Mouse (Mus musculus) forebrain, embryonic 12.5 days (tissue): ENCODE measurements around the gene Msi2. TPM values are rescaled to one million over a fixed set of nuclear protein-coding genes. Genes with fewer than 3 reads are reported as not detected.

Source experiments
- ATAC-seq: fragments of 200-750 bp; cut with Nextera tagmentation; 2 replicates; pipeline ENCODE4 v1.8.0; 2017; ENCODE audit warnings: moderate TSS enrichment; ENCODE audit not compliant: low FRiP score
- H3K27ac ChIP-seq: fragments of 300-500 bp; sonication (generic); 2 replicates; pipeline ENCODE4 v1.5.1; 2016; ENCODE audit warnings: mild to moderate bottlenecking
- H3K27me3 ChIP-seq: fragments of 300-500 bp; sonication (generic); 2 replicates; pipeline ENCODE4 v1.6.1; 2016; ENCODE audit warnings: mild to moderate bottlenecking
- H3K36me3 ChIP-seq: fragments of 300-500 bp; sonication (generic); replicated peaks from 2 replicates; pipeline ENCODE4 v1.6.1; 2016; ENCODE audit warnings: mild to moderate bottlenecking
- H3K4me1 ChIP-seq: fragments of 300-500 bp; sonication (generic); 2 replicates; pipeline ENCODE4 v1.6.1; 2016
- H3K4me2 ChIP-seq: fragments of 300-500 bp; sonication (generic); 2 replicates; pipeline ENCODE4 v1.6.1; 2016; ENCODE audit warnings: mild to moderate bottlenecking, moderate library complexity
- H3K4me3 ChIP-seq: fragments of 300-500 bp; sonication (generic); replicated peaks from 2 replicates; pipeline ENCODE4 v1.5.1; 2016; ENCODE audit warnings: mild to moderate bottlenecking
- H3K9ac ChIP-seq: fragments of 300-500 bp; sonication (generic); 2 replicates; pipeline ENCODE4 v1.6.1; 2016; ENCODE audit warnings: mild to moderate bottlenecking
- H3K9me3 ChIP-seq: fragments of 300-500 bp; sonication (generic); 2 replicates; pipeline ENCODE4 v1.6.1; 2016
- WGBS: fragments of 180-500 bp; shearing (Covaris S2); methylation state at CpG from one replicate; pipeline ENCODE4 v1.1.7; 2016; 5-methylcytosine and 5-hydroxymethylcytosine counted together
- polyA plus RNA-seq: library from polyadenylated mRNA; unstranded; fragments of >200 nt; fragmentation: Nextera tagmentation; extraction: Ambion mirVana; gene quantifications from 2 replicates; pipeline ENCODE4 v1.2.1, GENCODE M21; 2016

The Msi2 gene
- polyA plus RNA-seq, 1 experiment from 2014 or later, result 35.8 TPM

DNA sequence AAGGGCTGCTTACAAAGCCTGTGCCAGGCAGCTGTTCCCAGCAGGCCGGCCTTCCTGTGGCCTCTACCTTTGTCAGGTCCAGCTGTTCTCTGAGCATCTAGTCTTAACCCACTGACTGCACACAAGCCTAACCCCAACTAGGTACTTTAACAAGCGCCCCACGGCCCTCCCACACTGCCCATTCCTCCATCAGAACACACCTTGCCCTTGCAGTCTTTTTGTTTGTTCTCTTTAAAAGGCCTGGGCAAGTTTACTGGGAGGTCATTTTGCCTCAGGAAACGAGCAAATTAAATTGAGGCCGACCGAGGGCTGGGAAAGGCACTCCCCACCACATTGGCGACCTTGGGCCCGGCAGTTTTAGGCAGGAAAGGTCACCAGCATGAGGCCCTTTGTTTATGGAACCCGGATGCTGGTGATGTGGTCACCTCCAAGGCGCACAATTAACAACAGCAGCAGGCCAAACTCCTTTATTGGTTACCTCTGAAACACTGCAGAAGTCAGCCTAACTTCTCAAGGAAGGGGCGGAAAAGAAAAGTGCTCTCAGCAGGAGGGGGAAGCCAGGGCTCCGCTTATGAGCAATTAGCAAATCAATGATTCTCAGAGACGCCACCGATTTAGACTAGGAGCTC, 28.4 kb downstream of the Msi2 start:
- Histone ChIP-seq H3K27me3 (no peaks in the 10 kb centered on the region), H3K9ac (peak overlapping the region; percentile 25; the same call in 1 of the 2 replicates), H3K27ac (peak overlapping the region; percentile 61), H3K4me1 (peaks cover 85% of the 10 kb centered on the region), H3K36me3 (peaks cover 43% of the 10 kb centered on the region), H3K4me3 (no peak overlapping the region), H3K9me3 (no peaks in the 10 kb centered on the region), H3K4me2 (peak overlapping the region; percentile 30)
- WGBS, result 7% methylated on average over 14 of the region's 14 CpGs
- ATAC-seq, result no peak

DNA sequence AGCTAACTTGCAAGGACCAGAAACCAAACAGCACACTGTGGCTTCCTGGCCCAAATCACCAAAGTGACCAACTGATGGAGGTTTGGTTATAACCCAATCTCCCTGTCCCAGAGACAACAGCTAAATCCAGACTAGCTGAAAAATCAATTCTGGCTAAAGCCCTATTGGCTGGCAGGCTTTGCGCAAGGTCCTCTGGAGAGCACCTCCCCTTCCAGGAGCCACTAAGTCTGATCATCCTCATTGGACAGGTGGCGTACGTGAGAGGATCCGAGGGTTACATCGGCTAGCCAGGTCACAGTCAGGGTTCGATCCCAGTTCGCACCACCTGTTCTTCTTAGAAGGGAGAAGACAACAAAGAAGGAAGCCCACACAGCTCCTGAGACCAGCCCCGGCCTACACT, 29.7 kb downstream of the Msi2 start:
- no peak overlapping the region for H3K4me3 ChIP-seq
- H3K9me3 ChIP-seq, result no peaks in the 10 kb centered on the region
- H3K4me1 ChIP-seq, result peaks cover 85% of the 10 kb centered on the region
- H3K27me3 ChIP-seq, result no peaks in the 10 kb centered on the region
- H3K9ac ChIP-seq, result no peak overlapping the region
- H3K4me2 ChIP-seq, result no peak overlapping the region
- WGBS, result 96% methylated on average over 8 of the region's 8 CpGs
- no peak for ATAC-seq
- no peak overlapping the region for H3K27ac ChIP-seq
- peaks cover 50% of the 10 kb centered on the region for H3K36me3 ChIP-seq

DNA sequence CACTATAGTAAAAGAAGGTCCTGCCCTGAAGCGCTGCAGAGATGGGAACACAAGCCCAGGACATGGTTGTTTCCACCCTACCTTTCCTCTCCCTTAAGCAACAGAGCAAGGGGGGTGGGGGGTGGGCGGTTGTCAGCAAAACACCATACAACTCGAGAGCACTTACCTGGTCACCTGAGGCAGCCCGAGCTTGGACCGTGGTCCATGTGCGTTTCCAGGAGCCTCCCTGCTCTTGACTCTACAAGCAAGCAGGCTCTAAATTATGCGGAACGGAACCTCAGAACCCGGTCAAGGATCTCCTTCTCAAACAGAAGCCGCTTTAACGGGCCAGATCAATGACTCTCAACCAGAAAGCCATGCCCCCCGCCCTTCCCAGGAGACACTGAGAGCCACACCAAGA, 30.6 kb downstream of the Msi2 start:
- no peaks in the 10 kb centered on the region for H3K27me3 ChIP-seq
- ATAC-seq, result no peak
- H3K9ac ChIP-seq, result no peak overlapping the region
- H3K36me3 ChIP-seq, result peaks cover 54% of the 10 kb centered on the region
- no peaks in the 10 kb centered on the region for H3K9me3 ChIP-seq
- WGBS, result 90% methylated on average over 12 of the region's 12 CpGs
- no peak overlapping the region for H3K4me2 ChIP-seq
- H3K27ac ChIP-seq, result no peak overlapping the region
- H3K4me1 ChIP-seq, result peaks cover 88% of the 10 kb centered on the region
- no peak overlapping the region for H3K4me3 ChIP-seq

DNA sequence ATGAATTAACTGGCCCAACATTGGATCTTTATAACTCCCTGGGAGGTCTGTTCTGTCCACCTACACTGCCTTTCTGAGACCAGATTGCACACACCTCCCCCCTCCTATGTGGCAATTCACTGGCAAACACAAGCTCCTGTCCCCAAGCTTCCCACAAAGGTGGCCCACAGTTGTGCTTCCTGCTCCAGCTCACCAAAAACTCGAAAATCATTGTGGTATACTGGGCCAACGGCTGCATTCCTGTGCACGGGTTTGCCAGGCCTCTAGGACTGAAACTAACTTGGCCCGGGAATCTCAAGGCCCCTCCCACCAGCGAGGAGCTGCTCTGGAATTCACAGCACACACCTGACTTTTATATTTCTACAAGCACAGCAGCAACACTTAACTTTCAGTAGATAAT, 31.3 kb downstream of the Msi2 start:
- H3K9ac ChIP-seq, result no peak overlapping the region
- no peak for ATAC-seq
- no peaks in the 10 kb centered on the region for H3K9me3 ChIP-seq
- H3K4me3 ChIP-seq, result no peak overlapping the region
- 88% methylated on average over 5 of the region's 5 CpGs for WGBS
- peaks cover 54% of the 10 kb centered on the region for H3K36me3 ChIP-seq
- no peak overlapping the region for H3K4me2 ChIP-seq
- peaks cover 89% of the 10 kb centered on the region for H3K4me1 ChIP-seq
- no peak overlapping the region for H3K27ac ChIP-seq
- H3K27me3 ChIP-seq, result no peaks in the 10 kb centered on the region

DNA sequence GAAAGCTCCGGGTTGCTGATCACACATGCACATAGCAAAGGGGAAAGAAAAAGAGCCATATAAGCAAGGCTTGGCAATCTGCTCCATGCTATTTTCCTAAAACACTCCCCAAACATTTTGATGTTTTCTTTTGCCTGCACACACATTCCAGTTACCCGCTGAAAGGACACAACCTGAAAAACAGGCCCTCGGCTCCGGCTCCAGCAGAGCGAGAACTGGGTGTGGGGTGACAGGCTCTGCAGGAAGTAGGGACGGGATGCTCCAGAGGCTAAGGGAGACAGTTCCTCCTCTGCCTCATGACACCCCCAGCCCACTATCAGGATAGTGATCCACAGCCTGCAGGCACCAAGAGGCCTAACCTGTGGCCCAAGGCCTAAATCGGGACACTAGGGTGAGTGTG, 32.3 kb downstream of the Msi2 start:
- Histone ChIP-seq H3K36me3 (peaks cover 54% of the 10 kb centered on the region), H3K4me3 (no peak overlapping the region), H3K27ac (0 out of 2 replicates have a peak overlapping the region, but pooled peaks have one; percentile 9), H3K4me2 (no peak overlapping the region), H3K9me3 (no peaks in the 10 kb centered on the region), H3K9ac (no peak overlapping the region), H3K27me3 (no peaks in the 10 kb centered on the region), H3K4me1 (peaks cover 89% of the 10 kb centered on the region)
- no peak for ATAC-seq
- 91% methylated on average over 7 of the region's 7 CpGs for WGBS

DNA sequence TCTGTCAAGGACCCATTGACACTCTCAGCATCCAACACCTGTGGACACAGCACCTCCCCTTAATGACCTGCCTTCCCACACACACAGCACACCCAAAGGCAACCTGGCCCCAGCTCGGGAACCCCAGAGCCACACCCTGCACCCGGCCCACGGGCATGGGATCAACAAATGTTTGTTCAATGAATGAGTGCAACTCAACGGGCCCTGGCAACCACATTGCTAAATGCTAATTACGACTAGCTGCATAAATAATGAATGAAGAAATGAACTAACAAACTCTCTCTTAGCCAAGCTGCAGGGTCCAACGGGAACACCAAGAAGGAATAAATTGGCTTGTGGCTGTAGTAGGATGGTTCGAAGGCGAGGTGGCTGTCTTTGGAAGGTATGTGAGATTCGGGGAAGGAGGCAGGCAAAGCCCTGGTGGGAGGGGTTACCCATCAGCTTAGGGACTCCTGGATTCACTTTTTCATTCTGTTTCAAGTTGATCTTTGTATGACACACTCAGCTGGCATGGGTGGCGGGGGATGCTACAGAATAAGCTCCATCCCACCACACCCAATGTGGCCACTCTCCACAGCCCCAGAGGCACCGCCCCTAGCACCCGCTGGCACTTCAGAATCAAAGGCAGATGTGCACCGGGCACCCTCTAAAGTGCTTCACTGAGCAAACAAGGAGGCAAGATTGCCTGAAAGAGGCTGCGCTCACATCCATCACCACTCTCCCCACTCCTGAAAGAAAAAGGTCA, 35.1 kb downstream of the Msi2 start:
- H3K9me3 ChIP-seq, result no peaks in the 10 kb centered on the region
- ATAC-seq, result no peak
- no peak overlapping the region for H3K4me2 ChIP-seq
- peaks cover 51% of the 10 kb centered on the region for H3K36me3 ChIP-seq
- H3K4me1 ChIP-seq, result peaks cover 79% of the 10 kb centered on the region
- H3K4me3 ChIP-seq, result no peak overlapping the region
- H3K27me3 ChIP-seq, result no peaks in the 10 kb centered on the region
- H3K27ac ChIP-seq, result peak overlapping the region; percentile 66
- 46% methylated on average over 14 of the region's 14 CpGs for WGBS
- H3K9ac ChIP-seq, result no peak overlapping the region

DNA sequence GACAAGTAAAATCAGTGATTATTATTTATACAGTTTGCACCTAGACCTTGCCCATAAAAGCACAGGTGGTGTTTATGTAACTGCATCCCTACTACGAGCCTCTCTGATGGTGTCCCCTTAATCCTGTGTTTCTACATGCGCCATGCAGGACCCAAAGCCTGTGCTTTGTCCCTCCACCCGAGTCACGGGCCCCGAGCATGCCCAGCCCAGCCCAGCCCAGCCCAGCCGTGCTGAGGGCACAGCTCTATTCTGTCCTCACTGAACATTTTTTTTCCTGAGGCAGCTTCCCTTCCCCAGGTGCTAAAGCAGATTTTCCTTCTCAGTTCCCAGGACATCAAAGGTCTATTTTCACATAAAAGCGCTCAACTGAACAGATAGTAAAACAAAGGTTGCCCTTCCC, 41.0 kb downstream of the Msi2 start:
- no peak overlapping the region for H3K9ac ChIP-seq
- peaks cover 48% of the 10 kb centered on the region for H3K4me1 ChIP-seq
- no peak overlapping the region for H3K4me2 ChIP-seq
- H3K36me3 ChIP-seq, result peaks cover 65% of the 10 kb centered on the region
- peak overlapping the region; percentile 42; the same call in 1 of the 2 replicates for H3K27ac ChIP-seq
- ATAC-seq, result no peak
- H3K4me3 ChIP-seq, result no peak overlapping the region
- H3K9me3 ChIP-seq, result no peaks in the 10 kb centered on the region
- WGBS, result 80% methylated on average over 7 of the region's 7 CpGs
- no peaks in the 10 kb centered on the region for H3K27me3 ChIP-seq

DNA sequence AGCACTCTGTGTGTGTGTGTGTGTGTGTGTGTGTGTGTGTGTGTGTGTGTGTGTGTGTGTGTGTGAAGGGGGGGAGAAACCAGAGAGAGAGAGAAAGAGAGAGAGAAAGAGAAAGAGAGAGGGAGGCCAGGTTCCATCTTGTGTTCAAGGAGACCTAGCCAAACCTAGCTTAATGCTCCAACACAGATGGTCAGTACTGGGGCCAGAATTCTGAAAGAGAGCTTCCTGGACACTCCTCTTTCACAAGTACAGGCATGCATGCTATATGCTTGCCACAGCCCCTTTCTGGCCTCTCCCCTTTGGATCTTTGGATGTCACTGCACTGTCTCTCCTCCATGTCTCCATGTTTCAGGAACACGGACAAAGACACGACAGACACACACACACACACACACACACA, 41.7 kb downstream of the Msi2 start:
- Histone ChIP-seq H3K27me3 (no peaks in the 10 kb centered on the region), H3K9me3 (no peaks in the 10 kb centered on the region), H3K36me3 (peaks cover 68% of the 10 kb centered on the region), H3K27ac (no peak overlapping the region), H3K4me1 (peaks cover 43% of the 10 kb centered on the region), H3K9ac (no peak overlapping the region), H3K4me2 (no peak overlapping the region), H3K4me3 (no peak overlapping the region)
- WGBS, result 92% methylated on average over 2 of the region's 2 CpGs
- no peak for ATAC-seq

DNA sequence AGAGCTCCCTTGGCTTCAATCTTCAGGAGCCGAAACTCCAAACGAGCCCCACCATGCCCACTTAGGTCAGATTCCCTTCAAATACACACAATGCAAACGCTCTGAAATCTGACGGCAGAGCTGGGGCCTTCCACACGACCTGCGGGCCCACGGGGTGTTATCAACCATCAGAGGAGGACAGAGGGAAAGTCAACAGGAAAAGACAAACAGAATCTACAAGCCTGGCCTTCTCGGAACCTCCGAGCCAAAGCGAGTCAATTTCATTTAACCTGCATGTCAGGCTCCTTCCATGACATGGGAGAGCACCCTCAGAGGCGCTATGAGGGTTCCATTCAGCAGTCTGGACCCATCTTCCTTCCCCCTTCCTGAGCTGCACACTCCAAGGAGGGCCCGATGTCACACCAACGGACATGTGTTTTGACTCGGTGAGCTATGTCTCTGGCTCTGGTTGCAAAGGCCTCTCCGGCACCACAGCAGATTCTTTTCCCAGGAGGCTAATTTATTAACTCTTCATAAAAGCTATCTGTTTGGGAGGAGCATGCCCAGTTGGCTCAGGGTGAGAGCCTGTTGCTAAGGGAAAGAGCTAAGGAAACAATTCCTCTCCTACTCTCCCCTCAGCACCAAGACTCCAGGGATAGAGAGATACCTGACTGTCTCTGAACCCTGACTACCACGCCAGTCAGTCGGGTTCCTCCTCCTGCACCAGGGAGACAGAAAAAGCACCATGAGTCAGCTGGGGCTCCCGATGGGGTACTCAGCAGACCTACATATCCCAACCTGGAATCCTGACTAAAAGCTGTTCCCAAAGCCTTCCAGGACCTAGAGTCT, 42.6 kb downstream of the Msi2 start:
- 0 out of 2 replicates have a peak overlapping the region, but pooled peaks have one; percentile 26 for H3K27ac ChIP-seq
- no peak overlapping the region for H3K4me3 ChIP-seq
- H3K27me3 ChIP-seq, result no peaks in the 10 kb centered on the region
- H3K4me2 ChIP-seq, result no peak overlapping the region
- no peaks in the 10 kb centered on the region for H3K9me3 ChIP-seq
- peaks cover 76% of the 10 kb centered on the region for H3K36me3 ChIP-seq
- peaks cover 41% of the 10 kb centered on the region for H3K4me1 ChIP-seq
- ATAC-seq, result no peak
- no peak overlapping the region for H3K9ac ChIP-seq
- 85% methylated on average over 18 of the region's 18 CpGs for WGBS

DNA sequence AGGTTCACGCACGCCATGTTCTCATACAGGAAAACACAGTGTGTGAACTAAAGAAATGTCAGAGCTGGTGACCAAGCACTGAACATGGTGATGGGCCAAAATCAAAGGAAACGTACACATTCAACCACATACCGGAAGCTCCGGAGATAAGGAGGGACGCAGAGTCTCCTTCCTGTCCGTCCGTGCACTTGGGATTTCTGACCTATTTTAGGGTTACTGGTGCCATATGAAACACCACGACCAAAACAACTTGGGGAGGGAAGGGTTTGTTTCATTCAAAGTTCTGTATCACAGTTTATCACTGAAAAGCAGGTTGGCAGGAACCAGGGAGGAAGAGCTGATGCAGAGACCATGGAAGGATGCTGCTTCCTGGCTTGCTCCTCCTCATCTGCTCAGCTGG, 44.2 kb downstream of the Msi2 start:
- Histone ChIP-seq H3K9ac (no peak overlapping the region), H3K9me3 (no peaks in the 10 kb centered on the region), H3K36me3 (peaks cover 86% of the 10 kb centered on the region), H3K4me1 (peaks cover 34% of the 10 kb centered on the region), H3K27me3 (no peaks in the 10 kb centered on the region), H3K4me3 (no peak overlapping the region), H3K4me2 (no peak overlapping the region), H3K27ac (no peak overlapping the region)
- no peak for ATAC-seq
- WGBS, result 98% methylated on average over 9 of the region's 9 CpGs

DNA sequence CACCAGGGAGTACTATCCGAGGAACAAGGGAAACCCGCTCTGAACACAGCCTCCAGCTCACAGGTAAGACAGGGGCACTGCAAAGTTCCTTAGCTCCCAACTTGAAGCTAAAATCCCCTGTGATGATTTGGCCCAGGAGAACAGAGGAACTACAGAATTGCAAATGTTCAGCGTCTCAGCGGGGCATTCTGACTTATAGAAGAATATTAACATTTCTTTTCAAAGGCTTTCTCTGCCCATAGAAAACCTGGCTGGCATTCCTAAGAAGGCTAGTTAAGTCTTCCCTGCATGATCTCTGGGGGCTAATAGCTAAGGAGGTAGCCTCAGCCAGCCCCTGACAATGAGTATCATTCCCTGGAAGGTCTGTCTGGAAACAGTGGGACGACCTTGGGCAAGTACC, 47.4 kb downstream of the Msi2 start:
- 63% methylated on average over 5 of the region's 5 CpGs for WGBS
- no peak for ATAC-seq
- Histone ChIP-seq H3K9ac (no peak overlapping the region), H3K4me1 (peaks cover 19% of the 10 kb centered on the region), H3K36me3 (peaks cover 88% of the 10 kb centered on the region), H3K27ac (no peak overlapping the region), H3K4me3 (no peak overlapping the region), H3K9me3 (no peaks in the 10 kb centered on the region), H3K4me2 (no peak overlapping the region), H3K27me3 (no peaks in the 10 kb centered on the region)

DNA sequence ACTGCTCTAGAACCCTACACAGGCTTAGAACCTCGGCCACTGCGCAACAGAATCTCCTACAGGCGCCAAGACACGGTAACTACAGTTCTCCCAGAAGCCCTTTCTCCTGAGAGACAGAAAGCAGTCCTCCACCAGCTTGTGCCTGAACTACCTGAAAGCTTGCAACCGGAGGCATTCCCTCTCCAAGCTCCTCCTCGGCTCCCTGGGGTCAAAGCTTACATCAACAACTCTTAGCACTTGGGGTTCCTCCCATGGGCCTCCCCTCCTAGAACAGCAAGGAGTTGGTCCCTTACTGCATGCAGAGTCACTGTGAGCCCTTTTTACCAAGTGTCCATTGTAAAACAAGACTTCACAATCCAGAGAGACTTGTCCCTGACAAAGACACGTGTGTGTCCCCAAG, 49.2 kb downstream of the Msi2 start:
- H3K36me3 ChIP-seq, result peaks cover 75% of the 10 kb centered on the region
- 96% methylated on average over 7 of the region's 7 CpGs for WGBS
- peaks cover 37% of the 10 kb centered on the region for H3K4me1 ChIP-seq
- no peak for ATAC-seq
- no peaks in the 10 kb centered on the region for H3K27me3 ChIP-seq
- no peak overlapping the region for H3K27ac ChIP-seq
- no peak overlapping the region for H3K9ac ChIP-seq
- no peak overlapping the region for H3K4me3 ChIP-seq
- H3K9me3 ChIP-seq, result no peaks in the 10 kb centered on the region
- H3K4me2 ChIP-seq, result no peak overlapping the region
